Mouse (Mus musculus) limb, embryonic 14.5 days (tissue): Measurements from ENCODE around the gene Dusp16. TPM values are rescaled to one million over a fixed set of nuclear protein-coding genes. Genes with fewer than 3 reads are reported as not detected.

Experiments
- ATAC-seq: fragments of 200-750 bp; cut with Nextera tagmentation; 2 replicates; pipeline ENCODE4 v1.8.0; 2017; ENCODE audit warnings: low read depth, moderate number of reproducible peaks, moderate TSS enrichment; ENCODE audit not compliant: low FRiP score
- DNase-seq: peaks from one replicate; pipeline ENCODE4 v3.0.0-alpha.2; 2015; ENCODE audit warnings: low spot score
- H3K27ac ChIP-seq: fragments of 300-500 bp; sonication (generic); replicated peaks from 2 replicates; pipeline ENCODE4 v1.5.1; 2014; ENCODE audit warnings: low read depth, mild to moderate bottlenecking, low read length, moderate library complexity, mixed read lengths
- H3K27me3 ChIP-seq: fragments of 300-500 bp; sonication (generic); 2 replicates; pipeline ENCODE4 v1.6.1; 2014; ENCODE audit warnings: low read length, mixed read lengths; ENCODE audit not compliant: control insufficient read depth, insufficient read depth
- H3K36me3 ChIP-seq: fragments of 300-500 bp; sonication (generic); 2 replicates; pipeline ENCODE4 v1.6.1; 2014; ENCODE audit warnings: mild to moderate bottlenecking, low read length, moderate library complexity, mixed read lengths; ENCODE audit not compliant: control insufficient read depth, insufficient read depth
- H3K4me1 ChIP-seq: fragments of 300-500 bp; sonication (generic); 2 replicates; pipeline ENCODE4 v1.6.1; 2014; ENCODE audit warnings: antibody characterized with exemption, low read length, mixed read lengths; ENCODE audit not compliant: control insufficient read depth, insufficient read depth
- H3K4me2 ChIP-seq: fragments of 300-500 bp; sonication (generic); replicated peaks from 2 replicates; pipeline ENCODE4 v1.6.1; 2014; ENCODE audit warnings: low read depth, mild to moderate bottlenecking, low read length, moderate library complexity; ENCODE audit not compliant: severe bottlenecking
- H3K4me3 ChIP-seq: fragments of 300-500 bp; sonication (generic); replicated peaks from 2 replicates; pipeline ENCODE4 v1.5.1; 2014; ENCODE audit warnings: low read length
- H3K9ac ChIP-seq: fragments of 300-500 bp; sonication (generic); 2 replicates; pipeline ENCODE4 v1.6.1; 2014; ENCODE audit warnings: mild to moderate bottlenecking, low read depth, low read length, moderate library complexity; ENCODE audit not compliant: severe bottlenecking
- H3K9me3 ChIP-seq: fragments of 300-500 bp; sonication (generic); 2 replicates; pipeline ENCODE4 v1.6.1; 2016; ENCODE audit warnings: low read length; ENCODE audit not compliant: control insufficient read depth
- POLR2A ChIP-seq: fragments of 200-500 bp; IDR thresholded peaks from 2 replicates; pipeline ENCODE4 v1.8.0; 2012; ENCODE audit warnings: inconsistent platforms, mild to moderate bottlenecking, moderate library complexity, borderline replicate concordance; ENCODE audit not compliant: insufficient read depth, insufficient read length; ENCODE audit errors: extremely low read depth
- WGBS: fragments of 180-500 bp; shearing (Covaris S2); extraction: QIAGEN DNeasy Blood & Tissue Kit; methylation state at CpG from one replicate; pipeline ENCODE4 v1.1.7; 2014; 5-methylcytosine and 5-hydroxymethylcytosine counted together
- polyA plus RNA-seq, 2 experiments: library from polyadenylated mRNA; depleted of rRNA in 1 of 2; stranded (reverse) in 1 of 2; unstranded in 1 of 2; fragments of >200 nt; fragmentation: Nextera tagmentation in 1 of 2; extraction: Ambion mirVana in 1 of 2; gene quantifications; 2 replicates each; pipeline versions ENCODE4 v1.2.1 to v1.2.3; 2012 to 2014

The Dusp16 gene
- polyA plus RNA-seq, 2 experiments = 19.2 to 24.6 TPM

GRCm38 (mm10) chr6:134751087-134751486, 41.3 kb downstream of the Dusp16 start:
- 92% methylated on average over 4 of the region's 4 CpGs for WGBS
- Histone ChIP-seq H3K4me1 (no peaks in the 10 kb centered on the region), H3K36me3 (0 out of 2 replicates have a peak, but pooled peaks cover 5% of the 10 kb centered on the region)

GRCm38 (mm10) chr6:134748126-134748525, 44.3 kb downstream of the Dusp16 start:
- Histone ChIP-seq H3K27ac (no peak overlapping the region), H3K4me2 (no peak overlapping the region), H3K4me1 (no peaks in the 10 kb centered on the region), H3K9me3 (no peaks in the 10 kb centered on the region), H3K4me3 (no peak overlapping the region), H3K36me3 (0 out of 2 replicates have a peak, but pooled peaks cover 4% of the 10 kb centered on the region), H3K9ac (no peak overlapping the region), H3K27me3 (no peaks in the 10 kb centered on the region)
- DNase-seq = no peak
- TF ChIP-seq POLR2A = no peak
- 85% methylated on average over 3 of the region's 3 CpGs for WGBS
- no peak for ATAC-seq

More at GRCm38 (mm10) chr6:134751087-134751486, 41.3 kb downstream of the Dusp16 start:
- TF ChIP-seq POLR2A = no peak
- ATAC-seq (no peak), DNase-seq (no peak)
- no peak overlapping the region for H3K9ac ChIP-seq
- H3K4me2 ChIP-seq = no peak overlapping the region
- H3K27ac ChIP-seq = no peak overlapping the region
- H3K27me3 ChIP-seq = no peaks in the 10 kb centered on the region
- no peaks in the 10 kb centered on the region for H3K9me3 ChIP-seq
- H3K4me3 ChIP-seq = no peak overlapping the region

DNA sequence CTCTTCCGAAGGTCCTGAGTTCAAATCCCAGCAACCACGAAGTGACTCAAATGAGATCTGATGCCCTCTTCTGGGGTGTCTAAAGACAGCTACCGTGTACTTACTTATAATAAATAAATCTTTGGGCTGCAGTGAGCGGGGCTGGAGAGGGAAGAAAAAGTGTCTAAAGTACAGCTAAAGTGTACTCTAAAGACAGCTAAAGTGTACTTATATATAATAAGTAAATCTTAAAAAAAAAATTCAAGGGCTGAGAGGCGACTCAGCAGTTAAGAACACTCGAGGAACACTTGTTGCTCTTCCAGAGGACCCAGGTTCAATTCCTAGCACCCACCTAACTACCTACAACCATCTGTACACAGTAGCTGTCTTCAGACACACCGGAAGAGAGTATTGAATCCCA, 46.5 kb downstream of the Dusp16 start:
- no peaks in the 10 kb centered on the region for H3K27me3 ChIP-seq
- H3K4me1 ChIP-seq = no peaks in the 10 kb centered on the region
- H3K9ac ChIP-seq = no peak overlapping the region
- no peaks in the 10 kb centered on the region for H3K9me3 ChIP-seq
- no peak for TF ChIP-seq POLR2A
- 0 out of 2 replicates have a peak, but pooled peaks cover 4% of the 10 kb centered on the region for H3K36me3 ChIP-seq
- no peak overlapping the region for H3K27ac ChIP-seq
- H3K4me2 ChIP-seq = no peak overlapping the region
- no peak for ATAC-seq
- DNase-seq = no peak
- WGBS = 93% methylated on average over 7 of the region's 7 CpGs
- no peak overlapping the region for H3K4me3 ChIP-seq

GRCm38 (mm10) chr6:134743568-134743967, 48.9 kb downstream of the Dusp16 start:
- DNase-seq (no peak), ATAC-seq (no peak)
- H3K9ac ChIP-seq = no peak overlapping the region
- H3K36me3 ChIP-seq = peaks cover 11% of the 10 kb centered on the region
- H3K27ac ChIP-seq = no peak overlapping the region
- no peaks in the 10 kb centered on the region for H3K9me3 ChIP-seq
- no peak overlapping the region for H3K4me3 ChIP-seq
- H3K27me3 ChIP-seq = no peaks in the 10 kb centered on the region
- no peaks in the 10 kb centered on the region for H3K4me1 ChIP-seq
- TF ChIP-seq POLR2A = no peak
- H3K4me2 ChIP-seq = no peak overlapping the region

DNA sequence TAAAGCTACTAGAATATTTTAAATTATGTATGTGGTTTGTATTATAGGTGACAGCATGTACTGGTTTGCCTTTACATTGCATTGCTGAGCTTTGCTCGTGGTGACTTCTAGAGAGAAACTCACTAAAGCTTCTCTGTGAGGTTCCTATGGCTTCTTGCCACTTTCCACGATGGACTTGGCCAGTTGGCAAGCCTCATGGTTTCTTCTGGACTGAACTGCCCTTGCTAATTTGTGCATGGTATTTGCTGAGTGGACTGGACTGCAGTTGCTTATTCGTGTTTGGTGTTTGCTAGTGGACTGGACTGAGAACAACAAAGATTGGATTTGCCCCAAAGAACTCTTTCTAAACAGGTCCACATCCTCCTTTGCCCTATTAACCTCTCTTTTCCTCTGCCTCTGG, 55.6 kb downstream of the Dusp16 start:
- Histone ChIP-seq H3K27me3 (no peaks in the 10 kb centered on the region), H3K9me3 (no peaks in the 10 kb centered on the region), H3K27ac (no peak overlapping the region), H3K4me3 (no peak overlapping the region), H3K4me1 (no peaks in the 10 kb centered on the region), H3K4me2 (no peak overlapping the region), H3K9ac (no peak overlapping the region), H3K36me3 (peaks cover 20% of the 10 kb centered on the region)
- DNase-seq = no peak
- WGBS = 90% methylated on average over 3 of the region's 3 CpGs
- no peak for ATAC-seq
- no peak for TF ChIP-seq POLR2A

GRCm38 (mm10) chr6:134733800-134734221, 58.6 kb downstream of the Dusp16 start:
- no peaks in the 10 kb centered on the region for H3K4me1 ChIP-seq
- no peak overlapping the region for H3K4me2 ChIP-seq
- no peak overlapping the region for H3K4me3 ChIP-seq
- ATAC-seq (no peak), DNase-seq (no peak)
- no peak for TF ChIP-seq POLR2A
- peaks cover 15% of the 10 kb centered on the region for H3K36me3 ChIP-seq
- no peaks in the 10 kb centered on the region for H3K9me3 ChIP-seq
- no peaks in the 10 kb centered on the region for H3K27me3 ChIP-seq
- no peak overlapping the region for H3K9ac ChIP-seq
- H3K27ac ChIP-seq = no peak overlapping the region
- WGBS = 82% methylated on average over 5 of the region's 5 CpGs
